Mouse (Mus musculus): ENCODE measurements around the gene Myo3b.

DNA sequence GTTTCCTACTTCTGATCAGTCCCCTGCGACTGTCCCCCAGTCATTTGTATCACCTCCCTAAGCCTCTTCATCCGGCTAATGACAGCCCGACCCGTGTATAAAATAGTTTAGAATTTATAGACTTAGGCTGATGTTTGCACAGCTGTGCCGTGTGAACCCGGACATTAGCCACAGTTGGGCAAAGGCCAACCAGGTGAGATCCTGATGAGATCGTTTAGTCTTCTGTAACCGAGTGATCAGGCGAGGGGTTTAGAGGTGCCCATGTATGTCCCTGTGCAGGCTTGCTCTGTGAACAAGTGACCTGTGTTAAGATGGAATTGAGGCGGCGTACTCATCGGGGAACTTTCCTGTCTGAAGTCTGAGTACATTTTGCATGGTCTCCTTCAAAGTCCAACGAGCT is 373.4 kb downstream of the Myo3b start:
- TF ChIP-seq CTCF (IDR thresholded peaks at IDR 0.05; ENCODE audit: low read depth, low read length), result no peak
- TF ChIP-seq POLR2A (IDR thresholded peaks at IDR 0.05; ENCODE audit: extremely low read depth, insufficient read depth, low read length), result no peak

Data from liver, adult 2 months (tissue).